Mouse (Mus musculus): ENCODE measurements at regions not wholly inside any gene's neighbourhood (a gene's known extent, or its start where the extent isn't known, plus 50 kb on each side); places are given as distances from the start of the nearest gene placed in this dataset.

DNA sequence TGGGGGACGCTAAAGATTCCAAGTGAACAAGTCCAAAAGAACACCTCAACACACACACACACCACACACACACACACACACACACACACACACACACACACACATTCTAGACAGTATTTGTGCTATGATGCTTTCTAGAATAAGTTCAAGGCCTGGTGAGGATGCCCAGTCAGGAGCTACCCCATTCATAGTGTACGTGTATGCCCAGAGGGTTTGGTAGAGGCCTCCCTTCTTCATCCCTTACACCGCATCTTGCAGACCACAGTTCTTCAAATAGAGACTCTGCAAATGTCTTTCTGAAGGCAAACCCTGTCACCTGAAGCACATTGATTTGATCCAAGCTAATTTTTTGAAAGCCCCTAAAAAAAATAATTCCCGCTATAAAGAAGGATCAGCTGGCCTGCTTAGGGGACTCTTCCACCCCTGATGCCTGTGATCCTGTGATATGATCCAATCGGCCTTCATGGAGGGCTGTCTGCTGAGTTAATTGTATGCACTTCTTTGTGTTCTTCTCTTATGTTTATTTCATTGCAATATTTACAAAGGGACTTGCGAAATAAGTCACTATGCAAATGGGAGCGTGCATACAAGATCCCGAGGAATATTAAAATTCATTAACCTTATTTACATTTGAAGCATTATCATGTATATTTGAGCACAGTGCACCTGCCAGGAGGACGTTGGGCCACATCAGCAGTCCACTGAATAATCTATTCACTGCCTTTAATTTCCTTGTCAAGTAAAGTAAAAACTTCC is 103.8 kb downstream of the Rbm43 start:
- peaks cover 6% of the 10 kb centered on the region; the same call in 1 of the 2 replicates for H3K4me1 ChIP-seq
- H3K9me3 ChIP-seq (replicated peaks), result no peaks in the 10 kb centered on the region
- no peaks in the 10 kb centered on the region for H3K36me3 ChIP-seq
- no peak overlapping the region for H3K4me2 ChIP-seq (replicated peaks)
- H3K4me3 ChIP-seq, result no peak overlapping the region
- WGBS, result 44% methylated on average over 9 of the region's 9 CpGs
- no peak overlapping the region for H3K9ac ChIP-seq
- H3K27ac ChIP-seq, result peak overlapping the region; percentile 69
- H3K27me3 ChIP-seq, result no peaks in the 10 kb centered on the region
- peak; percentile 81 for ATAC-seq (ENCODE audit: low FRiP score)

DNA sequence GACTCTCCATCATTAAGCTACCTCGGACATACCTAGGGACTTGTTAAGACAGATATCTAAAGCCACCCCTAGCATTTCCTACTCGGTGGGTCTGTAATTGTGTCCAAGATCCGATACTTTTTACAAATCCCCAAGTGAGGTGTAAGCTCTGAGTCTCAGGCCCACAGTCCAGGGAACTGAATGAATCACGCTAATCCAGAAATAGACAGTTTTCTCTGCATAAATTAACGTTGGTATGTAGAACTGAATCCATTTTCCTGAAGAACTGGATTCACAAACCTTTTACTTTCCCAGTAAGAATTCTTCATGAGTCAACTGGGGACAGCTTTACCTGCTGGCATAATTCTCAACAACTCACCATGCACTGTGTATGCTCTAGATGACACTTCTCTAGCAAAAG is 97.1 kb downstream of the Rbm43 start:
- no peak for ATAC-seq (ENCODE audit: low FRiP score)
- 86% methylated on average over 5 of the region's 5 CpGs for WGBS

DNA sequence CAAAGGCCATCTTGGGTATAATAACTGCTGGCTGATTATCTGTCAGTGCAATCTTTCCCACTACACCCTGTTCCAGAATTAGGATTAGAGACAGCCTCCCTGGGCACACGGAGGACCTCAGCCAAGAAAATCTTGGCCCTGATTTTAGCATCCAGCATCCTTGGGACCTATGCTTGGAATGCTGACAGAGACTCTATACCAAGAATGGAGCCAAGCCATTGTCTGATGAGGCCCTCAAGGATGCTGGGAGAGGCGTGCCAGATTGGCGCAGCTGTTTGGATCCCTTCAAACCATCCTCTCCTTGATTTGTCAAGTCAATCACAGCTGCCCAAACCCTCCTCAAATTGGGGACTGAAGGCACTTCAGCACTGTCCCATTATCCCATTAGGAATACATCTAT is 94.2 kb downstream of the Rbm43 start:
- H3K36me3 ChIP-seq, result no peaks in the 10 kb centered on the region
- H3K4me1 ChIP-seq, result no peaks in the 10 kb centered on the region
- WGBS, result 86% methylated on average over 3 of the region's 3 CpGs
- no peak overlapping the region for H3K4me3 ChIP-seq
- no peaks in the 10 kb centered on the region for H3K9me3 ChIP-seq (replicated peaks)
- no peak overlapping the region for H3K27ac ChIP-seq
- H3K27me3 ChIP-seq, result no peaks in the 10 kb centered on the region
- no peak overlapping the region for H3K4me2 ChIP-seq (replicated peaks)
- no peak for ATAC-seq (ENCODE audit: low FRiP score)
- H3K9ac ChIP-seq, result no peak overlapping the region

More for the DNA sequence above, 97.1 kb downstream of the Rbm43 start:
- no peak overlapping the region for H3K4me3 ChIP-seq
- H3K27me3 ChIP-seq, result no peaks in the 10 kb centered on the region
- no peak overlapping the region for H3K27ac ChIP-seq
- no peaks in the 10 kb centered on the region for H3K36me3 ChIP-seq
- no peaks in the 10 kb centered on the region for H3K4me1 ChIP-seq
- H3K9me3 ChIP-seq (replicated peaks), result no peaks in the 10 kb centered on the region
- H3K9ac ChIP-seq, result no peak overlapping the region
- H3K4me2 ChIP-seq (replicated peaks), result no peak overlapping the region

DNA sequence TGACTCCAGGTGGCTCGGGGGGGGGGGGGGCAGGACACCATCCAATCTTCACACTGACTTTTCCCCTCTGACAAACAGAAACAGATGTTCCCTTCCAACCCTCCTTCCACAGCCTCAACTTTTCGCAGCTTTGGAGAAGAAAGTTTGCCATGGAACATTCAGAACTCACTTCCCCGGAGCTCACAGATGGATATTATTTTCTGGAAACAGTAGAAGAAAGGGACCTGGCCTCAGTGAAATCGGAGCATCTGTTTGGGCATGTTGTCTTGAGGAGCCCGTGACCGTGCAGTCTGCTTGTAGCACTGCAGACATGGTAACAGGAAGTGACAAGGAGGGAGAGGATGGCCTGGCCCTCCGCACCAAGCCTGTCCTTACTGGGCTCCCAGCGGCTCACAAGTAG is 90.1 kb downstream of the Rbm43 start:
- WGBS, result 74% methylated on average over 8 of the region's 8 CpGs
- Histone ChIP-seq H3K27me3 (no peaks in the 10 kb centered on the region), H3K9ac (no peak overlapping the region), H3K4me2 (replicated peaks) (no peak overlapping the region), H3K4me1 (peaks cover 19% of the 10 kb centered on the region), H3K9me3 (replicated peaks) (no peaks in the 10 kb centered on the region), H3K36me3 (no peaks in the 10 kb centered on the region), H3K27ac (no peak overlapping the region), H3K4me3 (no peak overlapping the region)
- ATAC-seq (ENCODE audit: low FRiP score), result no peak

DNA sequence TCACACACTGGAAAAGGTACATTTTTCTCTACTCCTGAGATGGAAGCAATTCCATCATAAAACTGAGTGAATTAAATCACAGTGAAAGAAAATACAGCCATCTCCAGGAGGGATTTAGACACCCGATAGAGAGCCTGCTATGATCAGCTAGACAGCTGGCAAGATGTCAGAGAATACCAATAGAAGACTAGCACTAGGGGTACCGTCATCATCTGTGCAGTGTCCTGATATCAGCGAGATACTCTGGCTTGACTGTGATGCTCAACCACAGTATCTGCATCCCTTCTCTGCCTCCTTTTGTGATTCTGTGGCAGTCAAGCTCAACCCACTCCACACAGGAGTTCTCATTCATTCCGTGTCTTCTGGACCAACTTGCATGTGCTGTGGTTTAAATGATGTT is 87.4 kb downstream of the Rbm43 start:
- no peaks in the 10 kb centered on the region for H3K36me3 ChIP-seq
- H3K27ac ChIP-seq, result peak overlapping the region; percentile 35; the same call in 1 of the 2 replicates
- WGBS, result 81% methylated on average over 4 of the region's 4 CpGs
- no peaks in the 10 kb centered on the region for H3K27me3 ChIP-seq
- H3K4me3 ChIP-seq, result no peak overlapping the region
- no peaks in the 10 kb centered on the region for H3K9me3 ChIP-seq (replicated peaks)
- H3K4me2 ChIP-seq (replicated peaks), result no peak overlapping the region
- no peak overlapping the region for H3K9ac ChIP-seq
- no peak for ATAC-seq (ENCODE audit: low FRiP score)
- peaks cover 19% of the 10 kb centered on the region for H3K4me1 ChIP-seq

DNA sequence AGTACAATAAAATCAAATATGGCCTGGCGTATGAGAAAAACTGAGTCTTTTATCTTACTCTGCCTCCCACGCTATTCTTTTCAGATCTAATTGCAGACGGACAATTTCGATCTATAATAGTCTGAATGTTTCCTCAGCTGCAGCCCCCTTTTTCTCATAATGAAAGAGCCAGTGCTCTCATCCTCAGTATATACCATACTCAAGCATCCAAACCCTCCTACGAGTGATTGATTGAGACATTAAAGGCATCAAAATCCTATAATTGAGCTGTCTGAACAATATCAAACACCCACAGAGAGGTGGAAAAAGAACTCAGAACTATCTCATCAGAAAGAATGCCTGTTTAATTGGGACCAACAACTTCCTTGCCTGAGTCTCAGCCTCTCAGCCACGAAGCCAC is 87.0 kb downstream of the Rbm43 start:
- peak overlapping the region; percentile 35; the same call in 1 of the 2 replicates for H3K27ac ChIP-seq
- H3K9ac ChIP-seq, result no peak overlapping the region
- H3K4me2 ChIP-seq (replicated peaks), result no peak overlapping the region
- peaks cover 19% of the 10 kb centered on the region for H3K4me1 ChIP-seq
- no peak for ATAC-seq (ENCODE audit: low FRiP score)
- no peaks in the 10 kb centered on the region for H3K9me3 ChIP-seq (replicated peaks)
- H3K27me3 ChIP-seq, result no peaks in the 10 kb centered on the region
- WGBS, result 75% methylated on average over 6 of the region's 6 CpGs
- no peak overlapping the region for H3K4me3 ChIP-seq
- no peaks in the 10 kb centered on the region for H3K36me3 ChIP-seq

DNA sequence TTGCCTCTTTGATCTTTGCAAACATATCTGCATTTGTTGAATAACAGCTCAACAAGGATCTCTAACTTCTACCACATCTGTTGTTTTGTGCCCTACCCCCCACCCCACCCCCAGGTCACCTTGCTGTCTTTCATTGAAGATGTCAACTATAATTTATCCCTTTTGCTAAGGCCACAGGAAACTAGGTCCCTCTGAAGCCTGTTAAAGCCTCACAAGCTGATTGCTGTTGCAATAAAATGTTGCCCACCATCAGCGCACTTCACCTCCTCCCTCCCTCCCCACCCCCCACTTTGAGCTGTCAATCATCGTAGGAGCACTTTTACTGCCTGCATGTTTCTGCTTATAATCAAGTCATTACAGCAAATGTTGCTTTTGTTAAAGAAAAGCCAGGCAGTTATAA is 86.5 kb downstream of the Rbm43 start:
- WGBS, result 55% methylated on average over 2 of the region's 2 CpGs
- no peaks in the 10 kb centered on the region for H3K9me3 ChIP-seq (replicated peaks)

DNA sequence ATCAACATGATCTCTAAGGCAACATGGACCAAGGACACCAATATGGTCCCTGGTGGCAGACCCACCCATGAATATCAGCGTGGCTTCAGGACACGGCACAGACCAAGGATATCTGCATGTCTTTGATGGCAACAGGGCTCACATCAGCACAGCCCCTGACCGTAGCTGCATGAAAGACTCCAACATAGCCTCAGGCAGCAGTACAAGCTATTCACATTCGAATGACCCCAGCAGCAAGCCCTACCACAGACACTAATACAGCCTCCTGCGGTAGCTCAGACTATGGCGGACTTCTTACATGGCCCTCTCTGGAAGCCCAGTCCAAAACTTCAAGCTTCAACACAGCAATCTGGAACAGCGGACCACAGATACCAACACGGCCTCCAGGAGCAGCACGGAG is 84.4 kb downstream of the Rbm43 start:
- H3K4me3 ChIP-seq, result no peak overlapping the region
- no peak overlapping the region for H3K9ac ChIP-seq
- H3K27me3 ChIP-seq, result no peaks in the 10 kb centered on the region
- H3K4me2 ChIP-seq (replicated peaks), result no peak overlapping the region
- no peaks in the 10 kb centered on the region for H3K9me3 ChIP-seq (replicated peaks)
- H3K4me1 ChIP-seq, result peaks cover 21% of the 10 kb centered on the region
- WGBS, result 91% methylated on average over 9 of the region's 9 CpGs
- no peaks in the 10 kb centered on the region for H3K36me3 ChIP-seq
- ATAC-seq (ENCODE audit: low FRiP score), result no peak
- no peak overlapping the region for H3K27ac ChIP-seq

More for the DNA sequence above, 86.5 kb downstream of the Rbm43 start:
- H3K4me3 ChIP-seq, result no peak overlapping the region
- no peak overlapping the region for H3K9ac ChIP-seq
- peaks cover 19% of the 10 kb centered on the region for H3K4me1 ChIP-seq
- H3K4me2 ChIP-seq (replicated peaks), result no peak overlapping the region
- no peaks in the 10 kb centered on the region for H3K36me3 ChIP-seq
- no peak overlapping the region for H3K27ac ChIP-seq
- ATAC-seq (ENCODE audit: low FRiP score), result no peak
- H3K27me3 ChIP-seq, result no peaks in the 10 kb centered on the region

DNA sequence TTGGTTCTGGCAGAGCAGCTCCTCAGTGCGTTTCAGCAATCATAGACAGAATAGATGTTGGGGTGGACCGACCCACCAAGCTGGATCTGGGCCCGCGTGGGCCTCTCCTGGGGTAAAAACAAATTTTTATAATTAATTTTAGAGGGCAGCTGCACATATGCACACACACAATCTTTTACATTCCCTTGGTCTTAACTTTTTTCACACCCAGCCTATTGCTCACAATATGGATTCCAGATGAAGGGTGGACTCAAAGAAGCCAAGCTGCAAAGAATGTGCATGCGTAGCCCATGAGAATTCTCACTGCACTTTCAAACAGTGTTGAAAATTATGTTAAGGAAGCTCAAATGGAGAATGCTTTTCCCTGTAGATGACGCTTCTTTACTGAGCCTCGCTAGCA is 83.3 kb downstream of the Rbm43 start:
- Histone ChIP-seq H3K36me3 (no peaks in the 10 kb centered on the region), H3K9ac (no peak overlapping the region), H3K27me3 (no peaks in the 10 kb centered on the region), H3K27ac (no peak overlapping the region), H3K9me3 (replicated peaks) (no peaks in the 10 kb centered on the region), H3K4me3 (no peak overlapping the region), H3K4me1 (peaks cover 17% of the 10 kb centered on the region), H3K4me2 (replicated peaks) (no peak overlapping the region)
- WGBS, result 83% methylated on average over 7 of the region's 7 CpGs
- ATAC-seq (ENCODE audit: low FRiP score), result no peak

DNA sequence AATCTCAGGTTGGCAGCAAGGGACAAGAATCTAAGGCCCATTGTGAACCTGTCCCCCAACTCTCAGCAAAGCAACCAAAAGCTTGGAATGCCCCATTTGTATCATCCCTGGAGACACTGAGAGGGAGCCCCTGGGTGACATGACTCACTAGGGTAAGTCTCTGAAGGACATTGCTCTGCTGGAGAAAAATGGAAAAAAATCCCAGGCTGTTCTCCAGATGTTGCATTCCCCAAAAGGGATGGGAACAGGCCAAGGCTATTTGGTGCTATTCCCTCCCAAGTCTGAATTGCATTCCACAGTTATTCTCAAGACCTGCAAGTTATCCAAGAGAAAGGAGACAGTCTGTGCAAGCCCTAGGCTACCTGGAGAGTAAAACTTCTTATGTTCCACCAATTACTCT is 77.7 kb downstream of the Rbm43 start:
- no peak overlapping the region for H3K9ac ChIP-seq
- 0 out of 2 replicates have a peak, but pooled peaks cover 2% of the 10 kb centered on the region for H3K4me1 ChIP-seq
- no peak overlapping the region for H3K27ac ChIP-seq
- no peaks in the 10 kb centered on the region for H3K27me3 ChIP-seq
- ATAC-seq (ENCODE audit: low FRiP score), result no peak
- H3K9me3 ChIP-seq (replicated peaks), result no peaks in the 10 kb centered on the region
- H3K36me3 ChIP-seq, result no peaks in the 10 kb centered on the region
- H3K4me3 ChIP-seq, result no peak overlapping the region
- H3K4me2 ChIP-seq (replicated peaks), result no peak overlapping the region

DNA sequence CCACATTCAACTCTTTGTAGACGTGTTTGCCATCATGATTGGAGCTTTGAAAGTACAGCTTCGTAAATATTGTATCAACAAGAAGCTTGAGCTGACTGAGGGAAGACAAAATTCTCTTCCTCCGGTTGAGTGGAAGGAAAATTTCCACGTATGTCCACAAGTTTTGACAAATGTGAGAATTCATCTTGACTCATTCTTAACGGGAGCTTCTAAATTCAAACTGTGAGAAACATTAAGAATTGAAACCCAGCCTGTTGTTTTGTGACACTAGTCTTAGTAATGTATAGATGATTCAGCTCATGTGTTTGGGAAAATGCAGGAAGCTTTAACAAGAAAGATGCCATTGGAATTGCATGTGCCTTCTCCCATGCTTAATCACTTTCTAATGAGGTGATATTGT is 68.9 kb downstream of the Rbm43 start:
- H3K4me3 ChIP-seq, result no peak overlapping the region
- 89% methylated on average over 5 of the region's 5 CpGs for WGBS

DNA sequence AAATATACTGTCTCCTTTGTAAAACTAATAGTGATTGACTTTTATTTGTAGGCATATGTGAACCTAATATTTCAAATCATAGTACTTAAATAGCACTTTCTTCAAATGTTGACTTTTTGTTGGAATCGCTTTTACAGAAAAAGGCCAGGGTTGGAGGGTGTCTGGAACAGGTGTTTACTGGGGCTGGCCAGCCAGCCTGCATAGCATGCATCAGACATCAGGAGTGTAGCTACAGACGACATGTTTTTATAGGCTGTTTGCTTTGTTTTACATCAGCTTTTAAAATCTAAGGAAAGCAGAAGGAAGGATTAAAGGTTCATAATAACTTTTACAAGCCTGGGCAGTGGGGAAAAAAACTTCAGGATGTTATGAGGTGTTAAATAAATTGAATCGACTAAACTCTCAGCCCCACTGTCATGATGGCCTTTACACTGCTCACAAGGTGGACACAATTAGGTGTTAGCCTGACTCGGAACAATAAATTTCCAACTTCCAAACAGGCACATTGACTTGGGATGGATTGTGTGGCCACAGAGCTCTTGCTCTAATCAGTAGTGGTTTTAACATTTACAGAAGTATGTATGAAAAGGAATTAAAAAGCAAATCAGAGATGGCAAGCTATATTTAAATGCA is 66.0 kb downstream of the Rbm43 start:
- Histone ChIP-seq H3K9me3 (replicated peaks) (no peaks in the 10 kb centered on the region), H3K27me3 (no peaks in the 10 kb centered on the region), H3K4me3 (no peak overlapping the region), H3K36me3 (no peaks in the 10 kb centered on the region), H3K27ac (no peak overlapping the region), H3K4me1 (no peaks in the 10 kb centered on the region), H3K4me2 (replicated peaks) (no peak overlapping the region), H3K9ac (no peak overlapping the region)
- WGBS, result 83% methylated on average over 4 of the region's 4 CpGs
- no peak for ATAC-seq (ENCODE audit: low FRiP score)

More for the DNA sequence above, 68.9 kb downstream of the Rbm43 start:
- no peaks in the 10 kb centered on the region for H3K36me3 ChIP-seq
- H3K4me1 ChIP-seq, result no peaks in the 10 kb centered on the region
- no peak overlapping the region for H3K27ac ChIP-seq
- no peak overlapping the region for H3K9ac ChIP-seq
- H3K4me2 ChIP-seq (replicated peaks), result no peak overlapping the region
- ATAC-seq (ENCODE audit: low FRiP score), result no peak
- H3K9me3 ChIP-seq (replicated peaks), result no peaks in the 10 kb centered on the region
- no peaks in the 10 kb centered on the region for H3K27me3 ChIP-seq

DNA sequence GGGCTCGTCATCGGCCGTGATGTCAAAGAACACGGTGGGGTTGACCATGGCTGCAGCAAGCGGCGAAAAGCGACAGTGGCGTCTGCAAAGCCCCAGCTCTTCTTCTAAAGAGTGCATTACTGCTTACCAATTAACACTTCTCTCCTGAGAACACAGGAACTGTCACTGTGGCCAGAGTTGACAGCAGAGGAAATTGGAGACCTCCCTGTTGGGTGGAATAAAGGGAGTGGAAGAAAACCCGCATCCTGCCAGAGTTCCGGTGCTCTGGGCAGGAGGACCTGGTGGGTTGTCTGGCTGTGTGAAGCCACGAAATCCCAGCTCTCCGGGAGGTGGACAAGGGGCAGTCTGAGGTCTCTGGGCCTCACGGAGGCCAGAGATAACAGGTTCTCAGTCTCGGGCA is 63.4 kb downstream of the Rbm43 start:
- no peak overlapping the region for H3K4me3 ChIP-seq
- no peak overlapping the region for H3K4me2 ChIP-seq (replicated peaks)
- WGBS, result 82% methylated on average over 14 of the region's 14 CpGs
- no peaks in the 10 kb centered on the region for H3K27me3 ChIP-seq
- no peak overlapping the region for H3K9ac ChIP-seq
- ATAC-seq (ENCODE audit: low FRiP score), result no peak
- no peaks in the 10 kb centered on the region for H3K4me1 ChIP-seq
- H3K27ac ChIP-seq, result no peak overlapping the region
- no peaks in the 10 kb centered on the region for H3K9me3 ChIP-seq (replicated peaks)
- no peaks in the 10 kb centered on the region for H3K36me3 ChIP-seq
